Mouse (Mus musculus): Measurements from ENCODE around the gene Atg3. TPM values are rescaled to one million over a fixed set of nuclear protein-coding genes. Genes with fewer than 3 reads are reported as not detected.

Gene Atg3
- polyA plus RNA-seq (2014; fragmentation: Nextera tagmentation; extraction: Ambion mirVana): 34.9 and 36.3 TPM in 2 replicates

- Histone ChIP-seq H3K9me3 (ENCODE audit: control insufficient read depth, low read depth, low read length) (no peaks in the 10 kb centered on the region), H3K4me1 (ENCODE audit: control insufficient read depth, insufficient read depth, low read length) (peaks cover 11% of the 10 kb centered on the region; the same call in 1 of the 2 replicates), H3K9ac (replicated peaks; ENCODE audit: low read depth, low read length) (peak within 1 kb of the TSS; percentile 82), H3K27ac (ENCODE audit: low read length) (peak within 1 kb of the TSS; percentile 94), H3K36me3 (ENCODE audit: control insufficient read depth, insufficient read depth, low read length) (no peaks in the 10 kb centered on the region; the same call in 1 of the 2 replicates), H3K4me3 (ENCODE audit: low read depth, low read length) (peak within 1 kb of the TSS; percentile 84), H3K4me2 (replicated peaks; ENCODE audit: low read depth, low read length) (peak within 1 kb of the TSS; percentile 81), H3K27me3 (ENCODE audit: control insufficient read depth, insufficient read depth, low read length) (no peaks in the 10 kb centered on the region)
- ATAC-seq (ENCODE audit: insufficient number of reproducible peaks, insufficient read depth, low FRiP score, low read depth): peak; percentile 99
- WGBS: under 1% methylated on average over 64 of the region's 64 CpGs
These were observed at the start of gene Atg3, which contains the start of gene Slc35a5 for GRCm38 (mm10) chr16:45158522-45159388. TSS of gene Atg3 (plus strand) at chr16:45158785. TSS of gene Slc35a5 (minus strand) at chr16:45158706.

- H3K9ac ChIP-seq (replicated peaks; ENCODE audit: low read depth, low read length): no peak overlapping the region
- H3K4me2 ChIP-seq (replicated peaks; ENCODE audit: low read depth, low read length): no peak overlapping the region
- no peaks in the 10 kb centered on the region for H3K4me1 ChIP-seq (ENCODE audit: control insufficient read depth, insufficient read depth, low read length)
- H3K27ac ChIP-seq (ENCODE audit: low read length): no peak overlapping the region
- peak; percentile 75; the same call in 1 of the 2 replicates for ATAC-seq (ENCODE audit: insufficient number of reproducible peaks, insufficient read depth, low FRiP score, low read depth)
- no peaks in the 10 kb centered on the region for H3K27me3 ChIP-seq (ENCODE audit: control insufficient read depth, insufficient read depth, low read length)
- WGBS: 30% methylated on average over 4 of the region's 4 CpGs
- no peaks in the 10 kb centered on the region for H3K9me3 ChIP-seq (ENCODE audit: control insufficient read depth, low read depth, low read length)
- no peak overlapping the region for H3K4me3 ChIP-seq (ENCODE audit: low read depth, low read length)
- H3K36me3 ChIP-seq (ENCODE audit: control insufficient read depth, insufficient read depth, low read length): no peaks in the 10 kb centered on the region
These were observed 48.1 kb upstream of the Atg3 start for GRCm38 (mm10) chr16:45110498-45110897.

- 90% methylated on average over 3 of the region's 3 CpGs for WGBS
- Histone ChIP-seq H3K36me3 (ENCODE audit: control insufficient read depth, insufficient read depth, low read length) (no peaks in the 10 kb centered on the region; the same call in 1 of the 2 replicates), H3K4me1 (ENCODE audit: control insufficient read depth, insufficient read depth, low read length) (no peaks in the 10 kb centered on the region), H3K4me2 (replicated peaks; ENCODE audit: low read depth, low read length) (no peak overlapping the region), H3K4me3 (ENCODE audit: low read depth, low read length) (no peak overlapping the region), H3K9ac (replicated peaks; ENCODE audit: low read depth, low read length) (no peak overlapping the region), H3K27ac (ENCODE audit: low read length) (no peak overlapping the region), H3K27me3 (ENCODE audit: control insufficient read depth, insufficient read depth, low read length) (no peaks in the 10 kb centered on the region), H3K9me3 (ENCODE audit: control insufficient read depth, low read depth, low read length) (no peaks in the 10 kb centered on the region)
- ATAC-seq (ENCODE audit: insufficient number of reproducible peaks, insufficient read depth, low FRiP score, low read depth): no peak
These were observed 41.4 kb upstream of the Atg3 start for GRCm38 (mm10) chr16:45117200-45117599.

- H3K27me3 ChIP-seq (ENCODE audit: control insufficient read depth, insufficient read depth, low read length): no peaks in the 10 kb centered on the region
- no peak for ATAC-seq (ENCODE audit: insufficient number of reproducible peaks, insufficient read depth, low FRiP score, low read depth)
These were observed 39.8 kb upstream of the Atg3 start for GRCm38 (mm10) chr16:45118760-45119159.

GRCm38 (mm10) chr16:45120844-45121425 lies 37.6 kb upstream of the Atg3 start:
- no peaks in the 10 kb centered on the region for H3K27me3 ChIP-seq (ENCODE audit: control insufficient read depth, insufficient read depth, low read length)
- no peak for ATAC-seq (ENCODE audit: insufficient number of reproducible peaks, insufficient read depth, low FRiP score, low read depth)
- H3K27ac ChIP-seq (ENCODE audit: low read length): no peak overlapping the region
- H3K9me3 ChIP-seq (ENCODE audit: control insufficient read depth, low read depth, low read length): no peaks in the 10 kb centered on the region
- H3K4me1 ChIP-seq (ENCODE audit: control insufficient read depth, insufficient read depth, low read length): no peaks in the 10 kb centered on the region
- H3K36me3 ChIP-seq (ENCODE audit: control insufficient read depth, insufficient read depth, low read length): no peaks in the 10 kb centered on the region; the same call in 1 of the 2 replicates
- H3K4me3 ChIP-seq (ENCODE audit: low read depth, low read length): no peak overlapping the region
- no peak overlapping the region for H3K4me2 ChIP-seq (replicated peaks; ENCODE audit: low read depth, low read length)
- H3K9ac ChIP-seq (replicated peaks; ENCODE audit: low read depth, low read length): no peak overlapping the region
- WGBS: 39% methylated on average over 5 of the region's 5 CpGs

More at GRCm38 (mm10) chr16:45118760-45119159, 39.8 kb upstream of the Atg3 start:
- no peak overlapping the region for H3K4me2 ChIP-seq (replicated peaks; ENCODE audit: low read depth, low read length)
- no peak overlapping the region for H3K27ac ChIP-seq (ENCODE audit: low read length)
- no peaks in the 10 kb centered on the region; the same call in 1 of the 2 replicates for H3K36me3 ChIP-seq (ENCODE audit: control insufficient read depth, insufficient read depth, low read length)
- 63% methylated on average over 3 of the region's 3 CpGs for WGBS
- no peak overlapping the region for H3K9ac ChIP-seq (replicated peaks; ENCODE audit: low read depth, low read length)
- H3K9me3 ChIP-seq (ENCODE audit: control insufficient read depth, low read depth, low read length): no peaks in the 10 kb centered on the region
- H3K4me1 ChIP-seq (ENCODE audit: control insufficient read depth, insufficient read depth, low read length): no peaks in the 10 kb centered on the region
- H3K4me3 ChIP-seq (ENCODE audit: low read depth, low read length): no peak overlapping the region

GRCm38 (mm10) chr16:45122571-45122970 lies 36.0 kb upstream of the Atg3 start:
- Histone ChIP-seq H3K4me2 (replicated peaks; ENCODE audit: low read depth, low read length) (no peak overlapping the region), H3K4me1 (ENCODE audit: control insufficient read depth, insufficient read depth, low read length) (no peaks in the 10 kb centered on the region), H3K9me3 (ENCODE audit: control insufficient read depth, low read depth, low read length) (no peaks in the 10 kb centered on the region), H3K9ac (replicated peaks; ENCODE audit: low read depth, low read length) (no peak overlapping the region), H3K27ac (ENCODE audit: low read length) (no peak overlapping the region), H3K4me3 (ENCODE audit: low read depth, low read length) (no peak overlapping the region), H3K27me3 (ENCODE audit: control insufficient read depth, insufficient read depth, low read length) (no peaks in the 10 kb centered on the region), H3K36me3 (ENCODE audit: control insufficient read depth, insufficient read depth, low read length) (no peaks in the 10 kb centered on the region; the same call in 1 of the 2 replicates)
- 68% methylated on average over 5 of the region's 5 CpGs for WGBS
- no peak for ATAC-seq (ENCODE audit: insufficient number of reproducible peaks, insufficient read depth, low FRiP score, low read depth)

- ATAC-seq (ENCODE audit: insufficient number of reproducible peaks, insufficient read depth, low FRiP score, low read depth): peak; percentile 76; the same call in 1 of the 2 replicates
- no peaks in the 10 kb centered on the region for H3K27me3 ChIP-seq (ENCODE audit: control insufficient read depth, insufficient read depth, low read length)
- no peak overlapping the region for H3K4me2 ChIP-seq (replicated peaks; ENCODE audit: low read depth, low read length)
- no peak overlapping the region for H3K4me3 ChIP-seq (ENCODE audit: low read depth, low read length)
- no peaks in the 10 kb centered on the region for H3K36me3 ChIP-seq (ENCODE audit: control insufficient read depth, insufficient read depth, low read length)
- WGBS: 45% methylated on average over 9 of the region's 9 CpGs
- no peaks in the 10 kb centered on the region for H3K9me3 ChIP-seq (ENCODE audit: control insufficient read depth, low read depth, low read length)
- H3K4me1 ChIP-seq (ENCODE audit: control insufficient read depth, insufficient read depth, low read length): no peaks in the 10 kb centered on the region
- H3K9ac ChIP-seq (replicated peaks; ENCODE audit: low read depth, low read length): no peak overlapping the region
- H3K27ac ChIP-seq (ENCODE audit: low read length): no peak overlapping the region
These were observed 34.1 kb upstream of the Atg3 start for GRCm38 (mm10) chr16:45124230-45125203.

Data from stomach, embryonic 14.5 days (tissue).